Mouse (Mus musculus) heart, embryonic 14.5 days (tissue): ENCODE measurements around the gene Agap3. TPM values are rescaled to one million over a fixed set of nuclear protein-coding genes. Genes with fewer than 3 reads are reported as not detected.

Experiments
- ATAC-seq: fragments of 200-750 bp; cut with Nextera tagmentation; 2 replicates; pipeline ENCODE4 v1.8.0; 2017; ENCODE audit warnings: low read depth, moderate TSS enrichment; ENCODE audit not compliant: insufficient number of reproducible peaks, insufficient read depth, low FRiP score
- H3K27ac ChIP-seq, 2 experiments: fragments of 200-500 bp in 1 of 2; fragments of 300-500 bp in 1 of 2; sonication (generic) in 1 of 2; replicated peaks in 1 of 2; 2 replicates each; pipeline ENCODE4 v1.5.1; 2012 to 2014; ENCODE audit warnings: low read depth in 2 of 2, low read length in 2 of 2, control low read depth in 1 of 2, mild to moderate bottlenecking in 1 of 2, mixed read lengths in 1 of 2; ENCODE audit not compliant: control insufficient read depth in 1 of 2, insufficient read depth in 1 of 2
- H3K27me3 ChIP-seq: fragments of 300-500 bp; sonication (generic); 2 replicates; pipeline ENCODE4 v1.6.1; 2014; ENCODE audit warnings: mild to moderate bottlenecking, low read length, control low read depth; ENCODE audit not compliant: control insufficient read depth, insufficient read depth
- H3K36me3 ChIP-seq: fragments of 300-500 bp; sonication (generic); 2 replicates; pipeline ENCODE4 v1.6.1; 2014; ENCODE audit warnings: mild to moderate bottlenecking, control low read depth, low read length, mixed read lengths; ENCODE audit not compliant: control insufficient read depth, insufficient read depth
- H3K4me1 ChIP-seq, 2 experiments: fragments of 200-500 bp in 1 of 2; fragments of 300-500 bp in 1 of 2; sonication (generic) in 1 of 2; 2 replicates each; pipeline ENCODE4 v1.6.1; 2012 to 2014; ENCODE audit warnings: low read length in 2 of 2, control low read depth in 1 of 2, mixed read lengths in 1 of 2; ENCODE audit not compliant: control insufficient read depth in 2 of 2, insufficient read depth in 2 of 2
- H3K4me2 ChIP-seq: fragments of 300-500 bp; sonication (generic); 2 replicates; pipeline ENCODE4 v1.6.1; 2014; ENCODE audit warnings: mild to moderate bottlenecking, low read length
- H3K4me3 ChIP-seq, 2 experiments: fragments of 200-500 bp in 1 of 2; fragments of 300-500 bp in 1 of 2; sonication (generic) in 1 of 2; 2 replicates each; pipeline ENCODE4 v1.5.1; 2012 to 2014; ENCODE audit warnings: low read length in 2 of 2, mild to moderate bottlenecking in 2 of 2, control low read depth in 1 of 2, low read depth in 1 of 2, moderate library complexity in 1 of 2; ENCODE audit not compliant: control insufficient read depth in 1 of 2, insufficient read depth in 1 of 2
- H3K9ac ChIP-seq: fragments of 300-500 bp; sonication (generic); 2 replicates; pipeline ENCODE4 v1.6.1; 2014; ENCODE audit warnings: mild to moderate bottlenecking, low read length
- H3K9me3 ChIP-seq: fragments of 300-500 bp; sonication (generic); 2 replicates; pipeline ENCODE4 v1.6.1; 2016; ENCODE audit warnings: low read length, control low read depth; ENCODE audit not compliant: control insufficient read depth
- WGBS: fragments of 180-500 bp; shearing (Covaris S2); extraction: QIAGEN DNeasy Blood & Tissue Kit; methylation state at CpG from one replicate; pipeline ENCODE4 v1.1.7; 2014; 5-methylcytosine and 5-hydroxymethylcytosine counted together
- polyA plus RNA-seq: library from polyadenylated mRNA; unstranded; fragments of >200 nt; fragmentation: Nextera tagmentation; extraction: Ambion mirVana; gene quantifications from 2 replicates; pipeline ENCODE4 v1.2.1, GENCODE M21; 2014

Gene Agap3
- polyA plus RNA-seq, 1 experiment from 2014 or later, result 36.7 TPM

GRCm38 (mm10) chr5:24447624-24448298 lies 4.2 kb upstream of the Agap3 start, which contains the start of gene Tmub1:
Gene Tmub1 (minus strand): TSS chr5:24447854.
- Histone ChIP-seq H3K9me3 (no peaks in the 10 kb centered on the region), H3K27me3 (no peaks in the 10 kb centered on the region), H3K27ac (peak within 1 kb of the TSS in 1 of 2 experiments; percentile 15; a peak in 1 of 4 replicates), H3K36me3 (peaks cover 15% of the 10 kb centered on the region), H3K4me1 (peaks cover 16 to 27% of the 10 kb centered on the region in 2 experiments; a peak in 3 of 4 replicates), H3K9ac (peak within 1 kb of the TSS; percentile 72), H3K4me3 (peak within 1 kb of the TSS; percentile 62 to 83), H3K4me2 (peak within 1 kb of the TSS; percentile 70)
- ATAC-seq, result peak; percentile 23
- WGBS, result 3% methylated on average over 34 of the region's 34 CpGs

DNA sequence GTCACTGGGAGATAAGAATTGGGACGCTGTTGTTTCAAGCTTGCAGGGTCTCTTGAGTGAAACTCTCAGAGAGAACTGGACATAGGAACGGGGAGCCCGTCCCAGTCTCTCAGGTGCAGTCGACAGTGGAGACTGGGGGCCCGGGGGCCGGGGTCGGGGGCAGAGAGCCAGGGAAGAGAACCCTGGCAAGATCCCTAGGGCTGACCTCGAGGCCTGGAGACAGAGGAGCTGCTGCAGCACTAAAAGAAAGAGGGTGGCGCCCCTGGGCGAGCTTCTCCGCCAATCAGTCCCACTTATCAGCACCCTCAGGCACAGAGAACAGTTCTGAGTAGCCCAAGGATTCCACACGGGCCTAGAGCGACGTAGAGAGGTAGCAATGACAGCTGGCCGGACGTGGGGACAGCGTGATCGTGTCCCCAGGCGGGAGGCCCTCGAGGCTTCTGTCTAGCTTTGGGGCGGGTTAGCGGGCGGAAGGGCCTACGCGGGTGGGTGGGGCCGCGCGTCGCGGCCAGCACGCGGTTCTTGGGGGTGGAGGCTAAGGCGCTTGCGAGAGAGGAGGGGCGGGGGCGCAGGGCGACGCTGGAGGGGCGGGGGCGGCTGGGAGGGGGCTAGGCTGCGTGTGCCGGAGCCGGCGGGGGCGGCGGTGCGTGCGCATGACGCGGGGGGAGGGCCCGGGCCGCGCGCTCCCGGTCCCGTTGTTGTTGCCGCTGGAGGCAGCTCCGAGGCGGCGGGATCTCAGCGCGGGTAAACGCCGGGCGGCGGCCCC lies 530 bp upstream of the Agap3 start:
- peaks cover 21 to 42% of the 10 kb centered on the region in 2 experiments for H3K4me1 ChIP-seq
- peak; percentile 64 for ATAC-seq
- H3K9ac ChIP-seq, result peak overlapping the region; percentile 96
- no peaks in the 10 kb centered on the region for H3K9me3 ChIP-seq
- 2% methylated on average over 50 of the region's 66 CpGs for WGBS
- H3K4me3 ChIP-seq, result peak overlapping the region; percentile 79 to 88
- H3K27ac ChIP-seq, result peak overlapping the region; percentile 88 to 92
- no peaks in the 10 kb centered on the region for H3K27me3 ChIP-seq
- H3K4me2 ChIP-seq, result peak overlapping the region; percentile 95
- no peaks in the 10 kb centered on the region for H3K36me3 ChIP-seq

GRCm38 (mm10) chr5:24452691-24453233 lies 785 bp downstream of the Agap3 start:
- H3K9ac ChIP-seq, result peak overlapping the region; percentile 96
- peaks cover 2% of the 10 kb centered on the region; the same call in 1 of the 2 replicates for H3K36me3 ChIP-seq
- WGBS, result 1% methylated on average over 29 of the region's 29 CpGs
- H3K27ac ChIP-seq, result peak overlapping the region; percentile 58 to 92; a peak in 3 of 4 replicates
- peaks cover 20 to 39% of the 10 kb centered on the region in 2 experiments for H3K4me1 ChIP-seq
- H3K4me2 ChIP-seq, result peak overlapping the region; percentile 95
- H3K4me3 ChIP-seq, result peak overlapping the region; percentile 79 to 88
- ATAC-seq, result no peak
- no peaks in the 10 kb centered on the region for H3K9me3 ChIP-seq
- no peaks in the 10 kb centered on the region for H3K27me3 ChIP-seq

- H3K4me1 ChIP-seq, result peaks cover 17 to 36% of the 10 kb centered on the region in 2 experiments
- WGBS, result 27% methylated on average over 5 of the region's 5 CpGs
- no peaks in the 10 kb centered on the region for H3K9me3 ChIP-seq
- ATAC-seq, result no peak
- H3K4me2 ChIP-seq, result peak overlapping the region; percentile 95
- peak overlapping the region; percentile 79 to 88 for H3K4me3 ChIP-seq
- H3K36me3 ChIP-seq, result peaks cover 8% of the 10 kb centered on the region
- peak overlapping the region; percentile 96 for H3K9ac ChIP-seq
- H3K27ac ChIP-seq, result peak overlapping the region in 1 of 2 experiments; percentile 92; a peak in 1 of 4 replicates
- no peaks in the 10 kb centered on the region for H3K27me3 ChIP-seq
These were observed 1.5 kb downstream of the Agap3 start for GRCm38 (mm10) chr5:24453283-24453984.

GRCm38 (mm10) chr5:24453985-24454303 lies 2.0 kb downstream of the Agap3 start:
- H3K4me1 ChIP-seq, result peaks cover 17 to 36% of the 10 kb centered on the region in 2 experiments
- ATAC-seq, result no peak
- H3K36me3 ChIP-seq, result peaks cover 9% of the 10 kb centered on the region
- no peaks in the 10 kb centered on the region for H3K9me3 ChIP-seq
- no peaks in the 10 kb centered on the region for H3K27me3 ChIP-seq
- H3K9ac ChIP-seq, result peak overlapping the region; percentile 96
- peak overlapping the region in 1 of 2 experiments; percentile 92; a peak in 1 of 4 replicates for H3K27ac ChIP-seq
- peak overlapping the region in 1 of 2 experiments; percentile 88; a peak in 1 of 4 replicates for H3K4me3 ChIP-seq
- H3K4me2 ChIP-seq, result peak overlapping the region; percentile 95
- 37% methylated on average over 2 of the region's 2 CpGs for WGBS

GRCm38 (mm10) chr5:24455076-24455475 lies 3.1 kb downstream of the Agap3 start:
- H3K4me3 ChIP-seq, result no peak overlapping the region
- ATAC-seq, result no peak
- no peaks in the 10 kb centered on the region for H3K9me3 ChIP-seq
- H3K27ac ChIP-seq, result peak overlapping the region; percentile 58 to 72
- peaks cover 17 to 36% of the 10 kb centered on the region in 2 experiments for H3K4me1 ChIP-seq
- H3K9ac ChIP-seq, result peak overlapping the region; percentile 36; the same call in 1 of the 2 replicates
- H3K4me2 ChIP-seq, result peak overlapping the region; percentile 95; the same call in 1 of the 2 replicates
- H3K36me3 ChIP-seq, result peaks cover 13% of the 10 kb centered on the region
- no peaks in the 10 kb centered on the region for H3K27me3 ChIP-seq
- 60% methylated on average over 3 of the region's 3 CpGs for WGBS

GRCm38 (mm10) chr5:24455613-24456012 lies 3.6 kb downstream of the Agap3 start:
- peaks cover 17 to 36% of the 10 kb centered on the region in 2 experiments for H3K4me1 ChIP-seq
- no peak for ATAC-seq
- no peaks in the 10 kb centered on the region for H3K27me3 ChIP-seq
- H3K4me3 ChIP-seq, result no peak overlapping the region
- H3K9ac ChIP-seq, result peak overlapping the region; percentile 36; the same call in 1 of the 2 replicates
- H3K9me3 ChIP-seq, result no peaks in the 10 kb centered on the region
- 58% methylated on average over 7 of the region's 7 CpGs for WGBS
- H3K27ac ChIP-seq, result peak overlapping the region; percentile 58 to 72
- peaks cover 13% of the 10 kb centered on the region for H3K36me3 ChIP-seq
- 0 out of 2 replicates have a peak overlapping the region, but pooled peaks have one; percentile 95 for H3K4me2 ChIP-seq
